Mouse (Mus musculus): Measurements from ENCODE around the gene Mpo. TPM values are rescaled to one million over a fixed set of nuclear protein-coding genes. Genes with fewer than 3 reads are reported as not detected.

Mpo gene
- polyA plus RNA-seq (2017; shearing (Covaris generic)): not detected

DNA sequence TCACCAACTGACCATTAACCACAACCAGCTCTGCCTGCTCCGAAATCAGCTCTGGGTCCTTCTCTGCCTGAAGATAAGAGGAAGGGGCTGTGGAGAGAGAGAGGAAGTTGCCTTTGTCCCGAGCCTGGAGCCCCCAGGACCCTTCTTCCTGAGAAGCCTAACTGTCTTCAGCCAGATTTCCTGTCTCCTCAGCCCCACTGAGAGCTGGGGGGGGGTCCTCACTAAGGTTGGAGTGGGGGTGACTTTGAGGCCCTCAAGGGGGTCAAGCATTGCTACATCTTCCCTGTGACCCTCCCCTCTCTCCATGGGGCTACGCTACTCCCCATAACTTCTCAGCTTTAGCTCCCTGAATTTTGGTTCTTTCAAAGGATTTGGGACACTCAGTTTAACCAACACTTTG, at the start of gene Mpo:
Mpo (plus strand) TSS at position 122 of the 400 bp plus-strand sequence.

DNA sequence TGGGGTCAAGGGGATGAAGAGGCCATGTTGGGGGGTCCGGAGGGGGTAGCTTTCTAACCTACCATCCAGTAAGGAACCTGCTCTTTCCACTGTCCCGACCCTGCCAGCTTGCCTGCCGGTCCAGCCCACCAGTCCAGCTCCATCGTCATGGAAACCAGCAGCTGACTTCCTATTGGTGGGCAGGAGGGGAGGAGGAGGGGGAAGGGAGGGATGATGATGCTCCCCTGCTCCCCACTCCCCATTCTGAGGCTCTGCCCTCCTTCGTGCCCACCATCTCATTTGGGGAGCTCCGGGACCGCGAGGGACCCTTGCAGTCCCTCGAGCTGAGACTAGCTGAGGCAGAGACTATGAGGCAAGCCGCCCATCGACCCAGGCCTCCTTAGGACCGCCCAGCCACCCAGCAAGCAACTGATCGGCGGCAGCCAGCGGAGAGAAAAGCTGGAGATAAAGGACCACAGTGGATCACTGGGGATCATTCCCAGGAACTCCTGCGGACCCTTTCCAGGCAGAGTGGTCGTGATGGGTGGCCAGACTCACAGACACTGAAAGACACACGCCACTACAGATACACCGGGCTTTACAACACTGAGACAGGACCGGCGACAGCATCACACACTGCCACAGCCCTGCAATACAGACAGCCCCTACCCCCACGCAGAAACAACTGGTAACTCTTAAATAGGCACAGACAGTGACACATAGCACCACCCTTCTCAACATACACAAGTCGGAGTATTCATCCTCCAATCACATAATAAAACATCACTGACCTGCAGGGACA, 32.9 kb upstream of the Mpo start, which contains the start of gene Tspoap1:
Tspoap1 (plus strand) TSS at position 241 of the 781 bp plus-strand sequence.

DNA sequence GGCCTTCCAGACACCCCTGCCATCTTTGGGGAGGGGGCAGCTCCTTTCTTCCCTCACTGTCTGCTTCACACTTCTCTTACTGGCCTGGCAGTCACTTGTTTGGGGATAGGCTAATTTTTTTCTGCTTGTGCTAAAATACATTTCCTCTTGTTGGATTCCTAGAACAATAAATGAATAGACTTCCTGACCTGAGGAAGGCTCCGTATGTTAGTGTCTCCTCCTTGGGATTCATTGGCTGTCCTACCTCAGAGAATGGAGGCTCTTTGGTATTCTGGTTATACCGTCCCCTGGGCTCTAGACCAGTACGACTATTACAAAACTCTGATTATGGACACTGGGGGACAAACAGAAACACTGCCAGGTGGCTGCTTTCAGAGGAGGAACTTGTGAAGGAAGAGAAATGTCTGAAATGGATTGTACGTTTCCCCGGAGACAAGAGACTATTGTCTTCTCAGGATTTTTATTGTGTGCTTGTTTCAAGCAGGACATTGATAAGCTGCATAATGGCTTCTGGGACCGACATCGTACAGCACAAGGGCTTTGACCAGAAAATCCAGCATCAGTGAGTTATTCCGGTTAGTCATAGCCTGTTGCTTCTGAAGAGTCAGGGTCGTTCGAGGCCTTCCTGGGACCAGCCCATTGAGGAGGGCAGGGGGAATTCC, 35.0 kb downstream of the Mpo start, which contains the start of gene Lpo:
Lpo (minus strand) TSS at position 51 of the 662 bp plus-strand sequence.

DNA sequence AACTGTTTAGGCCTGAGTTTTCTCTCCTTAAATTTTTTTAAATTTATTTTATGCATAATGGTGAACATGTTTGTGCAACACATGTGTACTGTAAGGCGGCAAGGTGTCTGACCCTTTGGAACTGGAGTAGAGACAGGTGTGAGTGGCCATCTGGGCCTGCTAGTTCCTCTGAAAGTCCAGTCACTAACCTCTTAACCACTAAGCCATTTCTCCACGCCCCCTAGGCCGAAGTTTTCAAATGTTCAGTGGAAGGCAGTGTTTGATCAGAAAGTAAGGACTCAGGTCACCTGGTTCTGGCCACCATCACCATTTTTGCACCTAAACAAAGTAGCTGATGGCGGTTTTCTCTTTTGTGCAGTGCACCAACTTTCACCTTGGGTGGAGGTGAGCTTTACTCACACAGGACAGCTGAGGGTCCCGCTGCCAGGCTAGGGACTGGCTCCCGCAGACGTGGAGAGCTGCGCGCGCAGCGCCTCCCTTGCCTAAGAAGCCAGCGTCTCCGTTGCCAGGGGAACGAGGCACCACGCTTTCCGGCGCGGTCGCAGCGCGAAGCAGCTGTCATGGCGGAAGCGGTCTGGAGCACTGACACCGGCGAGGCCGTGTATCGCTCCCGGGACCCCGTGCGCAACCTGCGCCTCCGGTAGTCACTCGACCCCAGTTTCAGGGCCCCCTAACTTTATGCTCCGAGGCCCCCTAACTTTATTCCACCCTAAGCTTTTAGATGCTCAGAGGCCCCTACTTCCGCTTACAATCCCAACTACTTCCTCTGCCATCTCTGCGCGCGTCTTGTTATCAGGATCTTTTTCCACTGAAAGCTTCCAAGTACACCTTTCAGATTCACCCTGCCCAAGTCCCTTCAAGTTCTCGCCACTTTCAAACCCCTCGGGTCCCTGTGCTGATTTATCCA, 59.6 kb downstream of the Mpo start, which contains the start of gene Mks1:
Mks1 (plus strand) TSS at position 526 of the 907 bp plus-strand sequence.

Other genes starting within 250 kb of the Mpo start
- not detected for gene Gm11492, start 226.9 kb upstream of the Mpo start, polyA plus RNA-seq (2017; shearing (Covaris generic))
- 1.2 TPM for gene Sept4, start 224.7 kb upstream of the Mpo start, polyA plus RNA-seq (2017; shearing (Covaris generic))
- 39.1 TPM for gene Mtmr4, start 201.4 kb upstream of the Mpo start, polyA plus RNA-seq (2017; shearing (Covaris generic))
- not detected for gene Hsf5, start 176.4 kb upstream of the Mpo start, polyA plus RNA-seq (2017; shearing (Covaris generic))
- gene Rnf43, start 130.9 kb upstream of the Mpo start, polyA plus RNA-seq (2017; shearing (Covaris generic)): 44.6 TPM
- gene Supt4a, start 56.0 kb upstream of the Mpo start, polyA plus RNA-seq (2017; shearing (Covaris generic)): 518 TPM
- 6.9 TPM for gene Tspoap1, start 33.0 kb upstream of the Mpo start, polyA plus RNA-seq (2017; shearing (Covaris generic))
- gene Lpo, start 34.7 kb downstream of the Mpo start, polyA plus RNA-seq (2017; shearing (Covaris generic)): not detected
- 15.2 TPM for gene Mks1, start 59.6 kb downstream of the Mpo start, polyA plus RNA-seq (2017; shearing (Covaris generic))
- gene Epx, start 82.0 kb downstream of the Mpo start, polyA plus RNA-seq (2017; shearing (Covaris generic)): not detected
- not detected for gene Olfr462, start 98.7 kb downstream of the Mpo start, polyA plus RNA-seq (2017; shearing (Covaris generic))
- gene Olfr463, start 103.8 kb downstream of the Mpo start, polyA plus RNA-seq (2017; shearing (Covaris generic)): not detected
- not detected for gene Olfr464, start 127.4 kb downstream of the Mpo start, polyA plus RNA-seq (2017; shearing (Covaris generic))
- 8.5 TPM for gene Dynll2, start 194.0 kb downstream of the Mpo start, polyA plus RNA-seq (2017; shearing (Covaris generic))

Measured in activated CD4-positive, CD25-positive, alpha-beta regulatory T cell, adult 9 weeks (primary cell).